8 mouse cellular contexts compared by ENCODE assay signal in the genomic region with DNA sequence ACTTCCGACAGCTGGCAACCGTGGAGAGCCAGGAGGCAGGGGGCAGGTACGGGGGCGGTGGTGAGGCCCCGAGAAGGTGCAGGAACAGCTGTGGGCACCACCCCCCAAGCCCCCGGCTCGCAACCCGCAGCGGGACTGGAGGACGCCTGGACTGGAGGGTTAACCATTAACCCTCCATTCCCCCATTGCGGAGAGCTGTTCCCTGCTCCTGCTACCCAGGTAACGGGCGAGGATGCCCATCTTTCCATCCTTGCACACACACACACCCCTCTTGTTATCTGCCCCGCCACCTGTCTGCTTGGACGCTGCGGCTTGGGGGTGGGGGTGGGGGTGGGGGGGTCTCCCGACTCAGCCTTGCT. TPM values are rescaled to one million over a fixed set of nuclear protein-coding genes. Genes with fewer than 3 reads are reported as not detected.
DNase-seq lines count a peak whose midpoint lies in the region; ATAC-seq lines count a peak whose summit lies in the region.

No protein-coding gene starts in this region.

- WGBS in kidney, embryonic 15.5 days: 3% methylated on average over 17 of the region's 17 CpGs
- 2% methylated on average over 14 of the region's 17 CpGs for WGBS in forebrain, embryonic 14.5 days
- WGBS in limb, embryonic 11.5 days: 3% methylated on average over 16 of the region's 17 CpGs
- 2% methylated on average over 17 of the region's 17 CpGs for WGBS in neural tube, embryonic 14.5 days

- DNase-seq in kidney, postnatal 10 days: no peak
- no peak for DNase-seq in forebrain, embryonic 14.5 days (ENCODE audit: low spot score)
- DNase-seq in limb, embryonic 11.5 days (ENCODE audit: low spot score): peak; percentile 30
- no peak for DNase-seq in gastrocnemius, adult 18-20 months (ENCODE audit: low spot score)
- no peak for DNase-seq in cerebellum, adult 9-11 months
- no peak for DNase-seq in c-Kit-positive CD71-positive TER-119-positive erythroid progenitor cells, embryonic 14.5 days (ENCODE audit: low spot score)

- no peak overlapping the region for H3K27ac ChIP-seq in kidney, embryonic 15.5 days
- H3K27ac ChIP-seq in forebrain, embryonic 14.5 days (ENCODE audit: low read depth, low read length): no peak overlapping the region
- no peak overlapping the region for H3K27ac ChIP-seq in limb, embryonic 11.5 days (replicated peaks; ENCODE audit: low read depth, low read length)
- no peak overlapping the region for H3K27ac ChIP-seq in neural tube, embryonic 14.5 days (ENCODE audit: low read depth, low read length)

- peaks cover 26% of the 10 kb centered on the region for H3K4me1 ChIP-seq in kidney, embryonic 15.5 days
- peaks cover 3% of the 10 kb centered on the region; the same call in 1 of the 2 replicates for H3K4me1 ChIP-seq in forebrain, embryonic 14.5 days (ENCODE audit: control insufficient read depth, insufficient read depth, low read length)
- H3K4me1 ChIP-seq in limb, embryonic 11.5 days (ENCODE audit: control insufficient read depth, insufficient read depth, low read length): peaks cover 17% of the 10 kb centered on the region
- H3K4me1 ChIP-seq in neural tube, embryonic 14.5 days (ENCODE audit: control insufficient read depth, insufficient read depth, low read length): peaks cover 4% of the 10 kb centered on the region; the same call in 1 of the 2 replicates

- H3K9ac ChIP-seq in kidney, embryonic 15.5 days: no peak overlapping the region
- peak overlapping the region; percentile 60 for H3K9ac ChIP-seq in forebrain, embryonic 14.5 days (ENCODE audit: low read length)
- no peak overlapping the region; the same call in 1 of the 2 replicates for H3K9ac ChIP-seq in limb, embryonic 11.5 days (ENCODE audit: low read length)
- peak overlapping the region; percentile 62 for H3K9ac ChIP-seq in neural tube, embryonic 14.5 days (replicated peaks; ENCODE audit: low read depth, low read length)

- peak; percentile 31; the same call in 1 of the 2 replicates for ATAC-seq in kidney, embryonic 15.5 days (replicated peaks; ENCODE audit: low FRiP score)
- no peak for ATAC-seq in forebrain, embryonic 14.5 days
- ATAC-seq in limb, embryonic 11.5 days (ENCODE audit: insufficient number of reproducible peaks, low FRiP score, low TSS enrichment, low read depth): no peak
- no peak for ATAC-seq in neural tube, embryonic 14.5 days (ENCODE audit: low read depth)

- H3K9me3 ChIP-seq in kidney, embryonic 15.5 days (replicated peaks): no peaks in the 10 kb centered on the region
- H3K9me3 ChIP-seq in forebrain, embryonic 14.5 days (replicated peaks; ENCODE audit: control insufficient read depth, low read length): no peaks in the 10 kb centered on the region
- H3K9me3 ChIP-seq in limb, embryonic 11.5 days (ENCODE audit: control insufficient read depth, low read length): no peaks in the 10 kb centered on the region
- H3K9me3 ChIP-seq in neural tube, embryonic 14.5 days (ENCODE audit: control insufficient read depth, low read length): no peaks in the 10 kb centered on the region

- peaks cover 71% of the 10 kb centered on the region for H3K27me3 ChIP-seq in kidney, embryonic 15.5 days
- H3K27me3 ChIP-seq in forebrain, embryonic 14.5 days (replicated peaks; ENCODE audit: control insufficient read depth, insufficient read depth, low read length): peaks cover 43% of the 10 kb centered on the region
- H3K27me3 ChIP-seq in limb, embryonic 11.5 days (ENCODE audit: control insufficient read depth, insufficient read depth, low read length): peaks cover 44% of the 10 kb centered on the region
- peaks cover 31% of the 10 kb centered on the region for H3K27me3 ChIP-seq in neural tube, embryonic 14.5 days (ENCODE audit: control insufficient read depth, insufficient read depth, low read length)

- H3K4me3 ChIP-seq in kidney, embryonic 15.5 days (replicated peaks): peak overlapping the region; percentile 53
- peak overlapping the region; percentile 48 for H3K4me3 ChIP-seq in forebrain, embryonic 14.5 days (ENCODE audit: low read depth, low read length)
- H3K4me3 ChIP-seq in limb, embryonic 11.5 days (ENCODE audit: low read depth, low read length): peak overlapping the region; percentile 46
- H3K4me3 ChIP-seq in neural tube, embryonic 14.5 days (ENCODE audit: low read depth, low read length): peak overlapping the region; percentile 47

- H3K36me3 ChIP-seq in kidney, embryonic 15.5 days: no peaks in the 10 kb centered on the region
- H3K36me3 ChIP-seq in forebrain, embryonic 14.5 days (ENCODE audit: control insufficient read depth, insufficient read depth, low read length): no peaks in the 10 kb centered on the region
- H3K36me3 ChIP-seq in limb, embryonic 11.5 days (ENCODE audit: control insufficient read depth, insufficient read depth, low read length): no peaks in the 10 kb centered on the region
- no peaks in the 10 kb centered on the region for H3K36me3 ChIP-seq in neural tube, embryonic 14.5 days (ENCODE audit: control insufficient read depth, insufficient read depth, low read length)

- peak overlapping the region; percentile 97 for H3K4me2 ChIP-seq in kidney, embryonic 15.5 days
- peak overlapping the region; percentile 93 for H3K4me2 ChIP-seq in forebrain, embryonic 14.5 days (ENCODE audit: low read length)
- H3K4me2 ChIP-seq in limb, embryonic 11.5 days (ENCODE audit: low read depth, severe bottlenecking): peak overlapping the region; percentile 85
- peak overlapping the region; percentile 75 for H3K4me2 ChIP-seq in neural tube, embryonic 14.5 days (ENCODE audit: low read depth, low read length)

RNA-seq across cellular contexts. Expression of a gene that starts 1.4 kb away (rescaled TPM):
- 1.6 and 1.7 TPM in 2 replicates for polyA plus RNA-seq in kidney, embryonic 15.5 days (2015; fragmentation: Nextera tagmentation; extraction: Ambion mirVana)
- polyA plus RNA-seq in forebrain, embryonic 14.5 days (2014; fragmentation: Nextera tagmentation; extraction: Ambion mirVana): 1.3 and 4.1 TPM in 2 replicates
- polyA plus RNA-seq in limb, embryonic 11.5 days (2014; fragmentation: Nextera tagmentation; extraction: Ambion mirVana): 0.23 and 0.55 TPM in 2 replicates
- 27.1 and 40.4 TPM in 2 replicates for polyA plus RNA-seq in neural tube, embryonic 14.5 days (2014; fragmentation: Nextera tagmentation; extraction: Ambion mirVana)
- under 1 TPM in 1 of 2 experiments, not detected in 1; 0.07 TPM for total RNA-seq in gastrocnemius, adult 18-20 months (2021)

RNA-seq across cellular contexts. Expression of a gene that starts 20.7 kb away (rescaled TPM):
- 32.4 TPM in 2 replicates for polyA plus RNA-seq in kidney, embryonic 15.5 days (2015; fragmentation: Nextera tagmentation; extraction: Ambion mirVana)
- 18.2 and 24.8 TPM in 2 replicates for polyA plus RNA-seq in forebrain, embryonic 14.5 days (2014; fragmentation: Nextera tagmentation; extraction: Ambion mirVana)
- 33.8 and 42.1 TPM in 2 replicates for polyA plus RNA-seq in limb, embryonic 11.5 days (2014; fragmentation: Nextera tagmentation; extraction: Ambion mirVana)
- 9.9 and 10.5 TPM in 2 replicates for polyA plus RNA-seq in neural tube, embryonic 14.5 days (2014; fragmentation: Nextera tagmentation; extraction: Ambion mirVana)
- 1 to 10 TPM; 3.7 to 4.1 TPM for total RNA-seq in gastrocnemius, adult 18-20 months (2021)

RNA-seq across cellular contexts. Expression of a gene that starts 20.8 kb away (rescaled TPM):
- not detected in 2 replicates for polyA plus RNA-seq in kidney, embryonic 15.5 days (2015; fragmentation: Nextera tagmentation; extraction: Ambion mirVana)
- polyA plus RNA-seq in forebrain, embryonic 14.5 days (2014; fragmentation: Nextera tagmentation; extraction: Ambion mirVana): 0.17 TPM in 1 of 2 replicates, not detected in the other
- not detected in 2 replicates for polyA plus RNA-seq in limb, embryonic 11.5 days (2014; fragmentation: Nextera tagmentation; extraction: Ambion mirVana)
- polyA plus RNA-seq in neural tube, embryonic 14.5 days (2014; fragmentation: Nextera tagmentation; extraction: Ambion mirVana): not detected in 2 replicates
- under 1 TPM; 0.11 to 0.17 TPM for total RNA-seq in gastrocnemius, adult 18-20 months (2021)

RNA-seq across cellular contexts. Expression of a gene that starts 20.9 kb away (rescaled TPM):
- polyA plus RNA-seq in kidney, embryonic 15.5 days (2015; fragmentation: Nextera tagmentation; extraction: Ambion mirVana): 42.6 and 43.8 TPM in 2 replicates
- 34.9 and 44.4 TPM in 2 replicates for polyA plus RNA-seq in forebrain, embryonic 14.5 days (2014; fragmentation: Nextera tagmentation; extraction: Ambion mirVana)
- 53.4 and 55.4 TPM in 2 replicates for polyA plus RNA-seq in limb, embryonic 11.5 days (2014; fragmentation: Nextera tagmentation; extraction: Ambion mirVana)
- 43.7 and 44.6 TPM in 2 replicates for polyA plus RNA-seq in neural tube, embryonic 14.5 days (2014; fragmentation: Nextera tagmentation; extraction: Ambion mirVana)
- 10 to 100 TPM; 12.7 to 13.7 TPM for total RNA-seq in gastrocnemius, adult 18-20 months (2021)

RNA-seq across cellular contexts. Expression of a gene that starts 30.4 kb away (rescaled TPM):
- polyA plus RNA-seq in kidney, embryonic 15.5 days (2015; fragmentation: Nextera tagmentation; extraction: Ambion mirVana): 1.4 and 1.5 TPM in 2 replicates
- polyA plus RNA-seq in forebrain, embryonic 14.5 days (2014; fragmentation: Nextera tagmentation; extraction: Ambion mirVana): 18.6 and 18.9 TPM in 2 replicates
- 0.87 and 1.2 TPM in 2 replicates for polyA plus RNA-seq in limb, embryonic 11.5 days (2014; fragmentation: Nextera tagmentation; extraction: Ambion mirVana)
- 48.8 and 69.4 TPM in 2 replicates for polyA plus RNA-seq in neural tube, embryonic 14.5 days (2014; fragmentation: Nextera tagmentation; extraction: Ambion mirVana)
- total RNA-seq in gastrocnemius, adult 18-20 months (2021): 1 to 10 TPM; 1.1 to 1.2 TPM

Comparison
In these comparisons a context has a peak if more than half of its experiments do, and no peak if none do; other contexts are left out.
1. H3K9ac ChIP-seq: peak in forebrain, embryonic 14.5 days (single experiment) and neural tube, embryonic 14.5 days (single experiment); none in kidney, embryonic 15.5 days (single experiment) and limb, embryonic 11.5 days (single experiment).
2. Peak in every context shown above with its lines, with median percentiles within 50 percentile points of each other: H3K4me2 ChIP-seq and H3K4me3 ChIP-seq.